Mouse (Mus musculus) mouse trophoblast stem cell (cell line): ENCODE data around the gene Gas2.

Experiments
- in situ Hi-C, 2 experiments: fragments of 300-500 bp; cut with MseI, MboI; formaldehyde crosslinking; loops; 2 replicates in 1 of 2; 3 replicates in 1 of 2; pipeline ENCODE4 v1.15.1; 2025

Gas2 gene

DNA sequence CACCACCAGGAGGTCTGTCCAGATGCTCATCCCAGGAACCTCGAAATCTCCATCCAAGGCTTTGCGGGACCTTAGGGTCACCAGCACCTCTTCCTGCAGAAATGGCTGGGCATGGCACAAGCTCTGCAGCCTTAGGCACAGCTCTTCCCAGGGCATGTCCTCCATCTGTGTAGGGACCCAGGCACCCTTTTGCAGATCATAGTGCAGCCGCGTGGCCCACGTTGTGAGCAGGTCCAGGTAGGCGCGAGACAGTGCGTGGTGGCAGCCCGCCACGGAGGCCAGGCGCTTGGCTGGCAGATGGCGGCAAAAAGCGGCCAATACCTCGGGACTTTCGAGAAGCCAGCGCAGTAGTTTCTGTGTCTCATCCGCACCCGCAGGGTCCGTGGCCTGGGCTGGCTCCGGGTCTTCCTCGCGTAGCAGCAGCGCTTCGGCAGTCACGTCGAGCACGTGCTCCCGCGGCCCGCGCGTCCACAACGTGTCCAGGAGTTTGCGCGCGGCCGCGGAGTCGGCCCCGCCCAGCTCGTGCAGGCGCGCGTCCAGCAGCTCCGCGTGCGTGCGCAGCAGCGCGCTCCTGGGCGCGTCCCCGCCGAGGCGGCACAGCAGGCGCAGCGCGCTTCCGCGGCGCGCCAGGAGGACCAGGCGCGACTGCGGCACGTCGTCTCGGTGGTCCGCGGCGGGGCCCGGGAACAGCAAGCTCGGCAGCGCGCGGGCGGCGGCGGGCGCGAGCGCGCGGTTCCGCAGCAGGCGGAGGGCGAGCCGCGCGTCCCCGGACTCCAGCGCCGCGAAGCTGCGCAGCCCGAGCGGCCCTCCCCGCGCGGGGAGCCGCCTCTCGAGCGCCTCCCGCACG, at the start of gene Gas2:
Gene Gas2 (plus strand): TSS at position 766 of the 847 bp plus-strand sequence.
- in situ Hi-C loops, result no loop called here

DNA sequence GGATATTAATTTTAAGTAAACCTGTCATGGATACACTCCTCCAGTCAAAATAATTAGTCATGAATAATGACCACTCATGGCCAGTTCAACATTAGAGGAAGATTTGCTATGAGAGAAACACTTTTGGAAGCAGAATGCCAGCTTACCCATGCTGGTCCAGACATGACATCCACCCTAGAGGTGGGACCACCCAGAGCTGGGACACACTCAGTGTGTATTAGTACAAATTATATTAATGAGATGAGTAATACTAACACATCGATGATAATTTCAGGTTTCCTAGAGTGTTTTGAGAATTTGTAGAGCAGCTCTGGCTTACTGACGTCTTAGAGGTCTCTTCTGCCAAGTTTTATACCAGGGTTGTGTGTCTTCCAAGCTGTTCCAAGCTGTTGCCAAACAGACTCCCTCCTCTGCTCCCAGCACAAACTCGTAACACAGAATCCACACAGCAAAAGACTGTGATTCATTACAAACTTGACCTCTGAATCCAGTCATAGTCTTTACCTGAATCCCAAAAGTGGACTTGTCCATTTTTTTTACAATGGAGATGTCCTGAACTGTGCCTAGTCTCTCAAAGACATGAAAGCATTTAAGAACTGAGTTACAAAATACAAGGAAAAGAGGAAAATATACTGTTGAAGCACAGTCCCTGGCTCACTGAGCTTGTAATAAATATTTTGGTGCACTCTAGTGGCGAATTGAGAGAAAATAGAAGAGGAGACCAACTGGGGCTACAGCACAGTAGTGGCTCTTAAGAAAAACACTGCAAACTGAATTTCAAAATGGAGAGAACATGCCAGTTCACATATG, 46.1 kb upstream of the Gas2 start:
- in situ Hi-C loops, result no loop called here

DNA sequence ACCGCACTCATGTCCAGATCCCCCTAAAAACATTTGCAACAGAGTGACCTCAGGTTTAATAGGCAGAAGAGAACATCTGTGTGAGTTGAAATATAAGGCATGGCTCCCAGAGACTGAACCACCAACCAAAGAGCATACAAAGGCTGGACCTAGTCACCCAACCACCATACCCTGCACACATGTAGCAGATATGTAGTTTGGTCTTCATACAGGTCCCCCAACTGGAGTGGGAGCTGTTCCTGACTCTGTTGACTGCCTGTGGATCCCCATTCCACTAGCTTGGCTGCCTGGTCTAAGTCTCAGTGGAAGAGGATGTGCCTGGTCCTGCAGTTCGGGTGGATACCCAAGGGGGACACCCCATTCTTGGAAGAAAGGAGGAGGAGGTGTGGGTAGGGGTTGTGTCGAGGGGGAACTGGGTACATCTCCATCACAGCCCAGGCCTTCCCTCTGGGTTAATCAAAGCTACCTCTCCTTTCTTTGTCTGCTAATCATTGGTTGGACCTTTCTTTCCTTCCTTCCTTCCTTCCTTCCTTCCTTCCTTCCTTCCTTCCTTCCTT, 45.5 kb upstream of the Gas2 start:
- in situ Hi-C loops, result no loop called here

DNA sequence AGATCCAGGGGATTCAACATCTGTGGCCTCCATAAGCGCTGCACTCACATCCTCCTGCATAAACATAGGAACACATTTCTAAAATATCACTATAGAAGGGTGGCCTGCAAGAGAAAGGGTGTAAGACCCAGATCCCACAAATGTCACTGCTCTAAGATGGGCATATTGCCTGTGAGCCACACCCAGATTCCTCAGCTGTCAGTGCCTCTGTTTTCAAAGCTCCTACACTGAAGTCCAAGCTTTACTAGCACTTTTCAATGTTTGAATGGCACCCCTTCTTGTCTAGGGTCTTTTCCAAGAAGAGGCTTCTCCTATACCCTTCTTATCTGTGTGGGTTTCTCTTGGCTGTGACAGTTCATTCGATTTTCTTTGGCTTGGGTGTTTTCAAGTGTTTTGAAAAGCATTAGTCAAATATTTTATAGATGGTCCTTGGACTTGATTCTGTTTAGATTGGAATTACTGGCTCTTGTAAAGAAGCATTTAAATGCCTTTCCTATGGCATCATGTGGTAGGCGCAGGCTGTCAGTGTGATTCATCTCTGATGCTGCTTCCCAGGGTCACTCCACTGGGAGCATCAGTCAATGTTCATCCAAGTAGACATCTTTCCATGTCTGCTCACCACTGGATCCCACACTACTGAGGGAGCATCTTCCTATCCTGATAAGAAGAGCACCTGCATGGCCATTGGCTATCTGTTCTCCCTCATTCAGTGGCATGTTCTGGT, 43.4 kb upstream of the Gas2 start:
- in situ Hi-C loops, result no loop called here

DNA sequence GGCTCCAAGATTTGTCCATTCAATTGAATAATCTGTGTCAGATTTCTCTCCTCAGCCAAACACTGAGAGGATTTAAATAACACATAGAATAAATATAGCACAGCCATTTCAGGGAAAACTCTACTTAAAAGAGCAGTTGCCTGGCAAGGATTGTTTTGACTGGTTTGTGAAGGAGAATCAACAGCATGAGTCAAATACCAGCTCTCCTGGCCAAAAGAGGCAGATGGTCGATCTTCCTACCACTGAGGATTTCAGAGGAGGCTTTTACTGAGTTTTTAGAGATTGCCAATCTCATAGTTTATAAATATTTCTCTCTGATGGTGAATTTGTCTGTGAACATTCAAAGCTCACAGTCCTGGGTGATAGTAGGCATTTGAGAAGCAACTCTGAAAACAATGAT, 41.9 kb upstream of the Gas2 start:
- in situ Hi-C loops, result no loop called here

DNA sequence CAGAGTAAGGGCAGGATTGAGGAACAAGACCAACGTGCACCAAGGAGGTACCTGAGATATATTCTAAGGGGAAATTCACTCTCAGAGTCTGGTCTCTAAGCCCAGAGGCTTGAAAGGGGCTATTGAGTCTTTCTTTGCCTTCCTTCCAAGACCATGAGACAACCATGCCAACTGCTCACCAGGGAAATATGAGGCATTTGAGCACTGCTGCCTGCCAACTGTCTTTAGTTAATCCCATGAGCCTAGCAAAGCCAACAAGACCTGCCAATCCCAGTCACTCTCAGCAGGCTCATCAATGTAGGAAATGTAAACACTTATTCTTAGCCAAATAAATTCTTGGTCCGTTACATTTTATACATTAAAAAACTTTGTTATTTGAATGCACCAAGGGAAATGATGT, 40.3 kb upstream of the Gas2 start:
- in situ Hi-C loops, result no loop called here

DNA sequence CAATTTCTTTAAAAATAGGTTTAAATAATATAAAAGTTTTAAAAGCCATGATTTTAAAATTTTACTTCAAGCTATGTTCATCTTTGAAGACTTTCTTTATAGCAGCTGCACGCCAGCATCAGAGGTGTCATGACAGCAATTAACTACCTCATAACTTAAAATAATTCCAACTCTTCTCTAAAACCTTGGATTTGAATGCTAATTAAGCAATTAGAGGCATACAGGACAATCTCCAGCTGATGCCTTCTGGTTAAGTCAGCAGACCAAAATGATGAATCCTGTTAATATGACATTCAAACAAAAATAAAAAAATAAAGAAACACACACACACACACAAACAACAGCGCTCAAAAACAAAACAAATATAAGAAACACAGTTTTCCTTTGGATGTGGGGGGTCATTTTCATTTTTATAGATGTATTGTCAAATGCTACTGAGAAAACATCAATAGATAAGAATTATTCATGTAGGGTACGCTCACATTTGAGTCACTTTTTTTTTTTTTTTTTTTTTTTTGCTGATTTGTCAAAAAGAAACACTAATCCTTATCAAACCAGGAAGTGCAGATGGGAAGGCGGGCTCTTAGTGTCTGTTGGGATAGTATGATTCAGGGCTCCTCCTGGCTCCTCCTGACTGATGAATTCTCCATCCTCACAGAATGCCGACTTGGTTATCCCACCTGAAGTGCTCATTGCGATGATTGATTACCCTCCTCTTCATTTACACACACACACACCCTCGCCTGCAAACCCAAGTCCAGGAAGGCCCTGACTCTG, 38.1 kb upstream of the Gas2 start:
- in situ Hi-C loops, result no loop called here

DNA sequence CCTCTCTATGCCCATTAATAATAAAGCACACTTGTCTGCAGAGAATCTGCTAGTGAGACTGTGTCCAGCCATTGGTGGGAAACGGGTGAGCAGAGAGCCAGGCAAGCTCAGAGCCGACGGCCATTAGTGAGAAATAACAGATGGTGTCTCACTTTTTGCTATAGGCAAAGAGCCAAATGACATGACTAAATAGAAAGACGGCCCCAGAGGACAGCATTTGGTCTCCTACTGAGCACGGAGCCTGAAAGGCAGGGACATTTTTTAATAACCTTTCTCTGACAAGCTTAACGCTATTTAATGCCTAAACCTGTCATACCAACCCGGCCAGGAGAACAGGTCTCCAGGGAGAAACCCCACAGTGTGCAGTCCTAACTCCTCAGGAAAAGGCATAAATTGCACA, 29.9 kb upstream of the Gas2 start:
- in situ Hi-C loops, result no loop called here

DNA sequence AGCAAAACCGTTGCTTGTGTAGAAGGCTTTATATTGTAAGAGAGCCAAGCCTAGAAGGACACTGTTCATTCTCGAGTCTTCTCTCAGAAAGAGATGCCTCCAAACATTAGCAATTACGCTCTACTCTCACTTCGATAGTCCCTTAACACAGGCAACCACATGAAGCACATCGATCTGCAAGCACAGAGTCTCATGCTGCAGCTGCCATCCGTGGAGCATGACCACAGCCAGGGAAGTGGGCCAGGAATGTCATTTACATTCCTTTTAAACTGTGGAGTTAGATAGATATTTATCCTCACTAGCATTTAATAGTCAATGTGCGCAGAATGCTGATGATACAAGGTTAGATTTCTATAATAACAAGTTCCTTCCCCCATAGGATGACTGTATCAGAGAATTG, 21.3 kb upstream of the Gas2 start:
- in situ Hi-C loops, result loop anchor here in 1 of 2 experiments (10.0 kb wide), 1 partner anchor 216 kb away; the partner anchor contains the start of gene Slc17a6

DNA sequence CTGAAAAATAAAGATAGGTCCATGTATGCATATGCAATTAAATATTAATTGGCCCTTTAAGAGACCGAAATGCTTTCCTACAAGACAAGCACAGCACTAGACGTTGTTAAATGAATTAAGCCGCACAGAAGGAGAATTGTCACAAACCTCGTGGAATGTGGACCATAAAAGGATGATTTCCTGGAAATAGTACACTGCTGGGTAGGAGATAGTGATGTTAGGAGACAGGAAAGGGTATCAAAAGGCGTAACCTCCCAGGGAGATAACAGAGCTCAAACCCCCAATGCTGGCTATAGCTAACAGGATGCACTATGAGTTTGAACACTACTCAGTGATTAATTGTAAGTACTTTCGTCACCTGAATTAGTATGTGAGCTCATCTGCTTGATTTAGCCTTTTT, 10.9 kb upstream of the Gas2 start:
- in situ Hi-C loops, result no loop called here

DNA sequence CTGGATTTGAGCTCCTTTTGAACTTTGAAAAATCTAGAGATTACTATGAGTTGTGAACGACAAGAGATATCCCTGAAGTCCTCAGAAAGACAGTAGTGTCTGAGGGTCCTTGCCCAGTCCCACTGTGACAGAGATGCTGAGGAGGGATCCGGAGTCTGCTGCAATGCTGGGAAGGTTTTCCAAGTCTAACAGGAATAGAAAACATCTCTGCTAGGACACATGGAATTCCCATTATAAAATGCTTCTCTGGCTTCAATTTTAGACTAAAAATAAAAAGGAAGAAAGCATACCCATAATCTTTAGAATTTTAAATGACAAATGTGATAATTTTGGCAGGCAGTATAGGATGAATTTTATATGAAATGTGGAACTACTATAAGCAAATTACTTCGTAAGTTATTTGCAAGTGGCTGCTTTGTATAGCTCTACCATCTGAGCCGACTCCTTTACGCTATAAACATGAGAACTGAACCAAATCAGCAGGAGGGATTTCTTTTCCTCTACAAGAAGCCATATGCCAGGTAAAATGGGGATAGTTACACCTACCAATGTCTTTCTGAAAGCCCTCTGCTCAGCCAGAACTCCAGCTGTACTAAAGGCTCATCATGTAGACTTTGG, 9.8 kb upstream of the Gas2 start:
- in situ Hi-C loops, result no loop called here

DNA sequence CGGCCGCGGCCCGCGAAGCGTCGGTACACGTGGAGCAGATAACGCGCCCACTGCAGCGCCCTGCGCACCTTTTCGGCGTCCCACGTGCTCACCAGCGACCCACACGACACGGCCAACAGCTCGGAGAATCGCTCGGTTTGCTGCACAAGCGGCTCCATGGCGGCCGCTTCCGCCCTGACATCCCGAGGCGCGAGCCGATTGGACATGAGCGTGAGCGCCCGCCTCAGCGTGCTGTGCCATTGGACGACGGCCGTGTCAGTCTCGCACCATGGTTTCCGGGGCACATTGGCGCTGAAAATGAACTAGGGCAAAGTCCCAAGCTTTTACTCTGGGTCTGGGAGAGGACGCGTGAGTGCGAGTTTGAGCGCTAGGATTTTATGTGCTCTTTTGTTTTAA, 280 bp downstream of the Gas2 start, which contains the start of gene Fancf:
Gene Fancf (minus strand): TSS at position 171 of the 396 bp plus-strand sequence.
- in situ Hi-C loops, result no loop called here

DNA sequence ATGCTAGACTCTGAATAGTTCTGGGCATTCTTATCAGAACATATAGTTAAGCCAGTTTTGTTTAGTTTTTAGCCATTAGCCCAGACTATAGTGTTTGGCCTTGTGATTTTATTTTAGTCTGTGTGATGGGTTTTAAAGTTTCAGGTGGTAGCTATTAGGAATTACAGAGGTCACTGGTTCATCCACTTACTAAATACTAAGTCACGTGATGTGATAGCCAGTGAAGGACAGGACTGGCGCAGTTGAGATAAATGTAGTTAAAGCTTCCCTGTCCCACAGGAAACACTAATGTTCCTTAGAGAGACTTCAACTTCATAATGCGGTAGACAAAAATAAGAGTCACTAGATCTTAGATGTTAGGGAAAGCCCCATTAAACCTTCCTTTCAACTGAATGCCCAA, 1.0 kb downstream of the Gas2 start:
- in situ Hi-C loops, result no loop called here

DNA sequence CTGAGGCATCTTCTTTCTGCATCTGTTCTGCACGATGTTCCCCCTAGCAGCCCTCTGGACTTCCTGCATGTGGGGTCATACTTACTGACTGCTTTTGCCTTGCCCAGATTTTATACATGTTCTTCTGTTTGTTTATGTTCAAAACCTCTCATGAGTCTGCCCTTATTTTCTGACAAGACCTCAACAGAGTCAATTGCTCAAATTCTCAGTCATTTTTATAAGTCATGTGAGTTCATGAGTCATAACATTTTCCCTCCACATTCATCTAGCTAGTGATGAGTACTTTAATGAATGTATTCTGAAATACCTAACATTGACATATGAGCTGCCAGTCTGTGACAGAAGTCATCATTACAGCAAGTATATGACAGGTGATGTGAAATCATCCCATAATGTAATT, 3.5 kb downstream of the Gas2 start:
- in situ Hi-C loops, result no loop called here

DNA sequence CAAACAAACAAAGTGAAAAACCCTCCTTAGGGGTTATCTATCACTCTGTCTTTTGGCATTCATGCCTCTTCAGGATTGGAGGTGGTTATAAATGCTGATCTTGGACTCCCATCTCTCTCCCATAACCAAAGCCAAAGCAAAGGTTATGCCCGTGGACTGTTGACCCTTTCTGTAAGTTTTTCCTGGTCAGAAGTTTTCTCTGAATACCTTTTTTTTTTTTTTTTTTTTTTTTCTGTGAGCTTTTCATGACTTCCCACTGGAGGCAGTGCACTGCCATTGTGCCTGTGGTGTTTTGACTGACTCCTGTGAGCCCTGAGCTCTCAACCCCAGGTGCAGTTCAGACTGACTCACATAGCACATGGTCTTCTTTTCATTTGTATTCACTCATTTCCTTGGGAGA, 6.2 kb downstream of the Gas2 start:
- in situ Hi-C loops, result no loop called here

DNA sequence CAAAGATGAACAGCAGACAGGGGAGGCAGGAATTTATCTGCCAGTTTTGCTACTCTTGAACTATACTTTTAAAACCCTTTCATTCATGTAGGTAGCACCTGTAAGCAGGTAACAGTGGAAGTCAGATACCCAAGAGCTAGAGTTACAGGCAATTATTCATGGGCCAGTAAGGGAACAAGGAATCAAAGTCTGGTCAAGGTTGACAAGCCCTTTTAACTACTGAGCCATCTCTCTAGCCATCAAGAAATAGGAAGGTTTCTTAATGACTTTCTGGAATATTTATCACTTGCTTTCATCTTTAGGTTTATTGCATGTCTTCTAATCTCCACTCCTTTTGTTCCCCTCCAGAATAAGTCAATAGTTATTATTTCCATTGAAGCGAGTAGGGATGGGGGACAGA, 10.2 kb downstream of the Gas2 start:
- in situ Hi-C loops, result no loop called here

DNA sequence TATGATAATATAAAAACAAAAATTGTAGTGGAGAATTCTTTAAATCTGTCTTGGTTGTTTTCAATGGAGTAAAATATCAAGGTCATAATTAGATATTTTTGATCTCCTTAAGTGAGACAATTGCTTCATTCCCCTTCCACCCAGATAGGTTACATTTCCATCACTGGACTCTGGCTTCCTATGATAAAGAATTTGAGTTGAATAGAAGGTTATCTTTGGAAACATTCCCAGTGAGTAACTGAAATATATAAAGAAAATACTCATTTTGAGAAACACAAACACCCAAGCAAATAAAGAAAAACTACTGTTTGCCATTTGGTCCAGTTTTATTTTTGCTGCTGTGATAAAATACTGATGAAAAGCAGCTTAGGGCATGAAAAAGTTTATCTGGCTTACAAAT, 10.8 kb downstream of the Gas2 start:
- in situ Hi-C loops, result no loop called here

DNA sequence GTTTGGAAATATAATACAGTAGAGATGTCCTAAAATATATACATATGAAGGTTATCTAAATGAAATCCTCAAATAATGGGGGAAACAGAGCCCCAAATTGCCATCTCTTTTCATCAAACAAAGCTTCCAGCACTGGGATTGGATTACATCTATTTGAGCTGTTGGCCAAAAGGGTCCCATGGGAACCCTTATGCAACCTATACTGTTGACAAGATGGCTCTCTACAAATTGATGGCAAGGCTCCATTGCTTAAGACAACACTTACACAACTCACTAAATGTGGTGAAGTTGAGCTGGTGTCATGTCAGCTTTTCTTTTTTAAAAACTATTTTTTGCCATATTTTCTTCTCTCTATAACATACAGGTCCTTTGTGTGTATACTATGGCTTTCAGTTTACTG, 14.5 kb downstream of the Gas2 start:
- in situ Hi-C loops, result no loop called here

DNA sequence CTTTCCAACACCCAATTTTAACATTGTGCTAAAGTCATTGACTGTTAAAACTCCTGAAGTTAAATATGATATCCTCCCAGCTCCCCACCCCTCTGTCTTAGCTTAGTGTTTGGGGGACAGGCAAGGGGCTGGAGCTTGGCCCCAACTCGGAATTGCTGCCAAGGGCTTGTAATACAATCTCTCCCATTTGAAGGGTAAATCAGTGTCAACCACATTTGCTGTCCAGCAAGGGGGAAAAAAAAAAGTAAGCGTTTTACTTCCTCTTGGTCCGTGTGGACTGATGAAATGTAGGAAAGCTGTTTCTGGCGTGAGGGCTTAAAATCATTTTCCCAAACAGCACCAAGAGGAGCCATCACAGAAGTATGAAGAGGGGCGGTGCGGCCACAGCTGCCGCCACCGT, 16.9 kb downstream of the Gas2 start:
- in situ Hi-C loops, result no loop called here

DNA sequence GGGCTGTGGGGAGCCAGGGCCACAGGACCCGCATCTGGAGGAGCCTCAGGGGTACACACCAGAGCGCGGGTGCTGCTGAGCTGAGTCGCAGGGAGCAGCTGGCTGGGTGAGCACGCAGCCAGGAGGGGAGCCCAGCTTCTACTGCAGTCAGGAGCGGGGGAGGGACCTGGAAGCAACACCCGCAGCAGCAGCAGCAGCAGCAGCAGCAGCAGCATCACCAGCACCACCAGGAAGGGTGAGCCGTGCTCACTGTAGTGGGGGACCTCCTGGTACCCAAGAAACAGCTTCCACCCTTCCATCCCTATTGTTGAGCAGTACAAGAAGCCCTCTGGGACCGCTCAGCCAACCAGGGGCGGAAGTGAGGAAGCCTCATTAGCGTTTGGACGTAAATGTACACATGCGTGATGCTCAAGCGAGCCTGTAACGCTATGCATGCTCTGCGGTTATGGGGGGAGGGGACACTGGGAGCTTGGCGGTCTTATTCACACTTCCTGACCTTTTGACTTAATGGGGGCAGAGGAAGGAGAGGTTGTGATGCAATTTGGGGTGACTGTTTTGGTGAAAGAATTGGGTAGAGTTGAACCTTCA, 17.4 kb downstream of the Gas2 start:
- in situ Hi-C loops, result no loop called here
